9 mouse cellular contexts compared by ENCODE assay signal in the genomic region with DNA sequence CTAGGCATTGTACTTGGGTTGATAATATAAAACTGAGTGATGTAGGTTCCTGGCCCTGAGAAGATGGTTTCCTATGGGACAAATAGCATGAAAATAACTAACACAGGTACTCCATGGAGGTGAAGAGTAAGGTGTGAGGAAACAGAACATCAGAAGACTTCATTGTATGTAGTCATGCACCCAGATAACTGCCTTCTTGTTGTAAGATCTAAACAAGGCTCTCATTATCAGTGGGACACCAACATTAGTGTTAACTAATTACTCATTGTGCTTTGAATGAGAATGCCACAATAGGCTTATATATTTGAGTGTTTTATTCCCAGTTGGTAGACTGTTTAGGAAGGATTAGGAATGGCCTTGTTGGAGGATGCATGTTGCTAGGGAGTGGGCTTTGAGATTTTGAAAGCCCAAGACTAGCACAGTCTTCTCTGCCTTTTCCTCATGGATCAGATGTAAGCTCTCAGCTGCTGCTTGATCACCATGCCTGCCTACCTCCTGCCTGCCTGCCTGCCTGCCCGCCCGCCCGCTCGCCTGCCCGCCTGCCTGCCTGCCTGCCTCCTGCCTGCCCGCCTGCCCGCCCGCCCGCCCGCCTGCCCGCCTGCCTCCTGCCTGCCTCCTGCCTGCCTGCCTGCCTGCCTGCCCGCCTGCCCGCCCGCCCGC.
DNase-seq lines count a peak whose midpoint lies in the region; ATAC-seq lines count a peak whose summit lies in the region.
"Had no signal": no experiment of that assay in that cellular context is flagged by ENCODE, and none has a peak within 500 bp of the region (broad histone marks: within the 10 kb centered on the region; RNA-seq: fewer than 3 reads in every experiment).

No protein-coding gene starts in this region.

- H3K4me3 ChIP-seq in heart, embryonic 12.5 days = peak overlapping the region; percentile 52
- peak overlapping the region; percentile 32 for H3K4me3 ChIP-seq in embryonic facial prominence, embryonic 12.5 days
- H3K4me3 ChIP-seq in intestine, embryonic 15.5 days (replicated peaks) = peak overlapping the region; percentile 18; the same call in 1 of the 2 replicates
- H3K4me3 ChIP-seq in midbrain, embryonic 15.5 days = peak overlapping the region; percentile 20

- no peaks in the 10 kb centered on the region for H3K9me3 ChIP-seq in heart, embryonic 12.5 days (replicated peaks)
- no peaks in the 10 kb centered on the region for H3K9me3 ChIP-seq in embryonic facial prominence, embryonic 12.5 days
- H3K9me3 ChIP-seq in intestine, embryonic 15.5 days = no peaks in the 10 kb centered on the region
- no peaks in the 10 kb centered on the region for H3K9me3 ChIP-seq in midbrain, embryonic 15.5 days

- peak overlapping the region; percentile 68 for H3K4me2 ChIP-seq in heart, embryonic 12.5 days
- peak overlapping the region; percentile 36 for H3K4me2 ChIP-seq in embryonic facial prominence, embryonic 12.5 days (replicated peaks)
- H3K4me2 ChIP-seq in intestine, embryonic 15.5 days (replicated peaks) = peak overlapping the region; percentile 43
- peak overlapping the region; percentile 22; the same call in 1 of the 2 replicates for H3K4me2 ChIP-seq in midbrain, embryonic 15.5 days

- WGBS in heart, embryonic 12.5 days = 26% methylated on average over 3 of the region's 15 CpGs
- 51% methylated on average over 6 of the region's 15 CpGs for WGBS in embryonic facial prominence, embryonic 12.5 days
- WGBS in intestine, embryonic 15.5 days = 45% methylated on average over 5 of the region's 15 CpGs
- WGBS in midbrain, embryonic 15.5 days = 51% methylated on average over 6 of the region's 15 CpGs

- ATAC-seq in heart, embryonic 12.5 days (ENCODE audit: insufficient number of reproducible peaks, low FRiP score) = no peak
- ATAC-seq in embryonic facial prominence, embryonic 12.5 days (ENCODE audit: insufficient number of reproducible peaks, insufficient read depth, low FRiP score, low TSS enrichment) = no peak
- 0 out of 2 replicates have a peak, but pooled peaks have one; percentile 34 for ATAC-seq in intestine, embryonic 15.5 days
- ATAC-seq in midbrain, embryonic 15.5 days (replicated peaks) = peak; percentile 87

- intact Hi-C loops in heart, postnatal 14 days (cut with DNase I) = no loop called here

- DNase-seq in heart, postnatal 14 days = no peak
- DNase-seq in layer of hippocampus, adult 11-12 months (ENCODE audit: low spot score) = no peak
- DNase-seq in natural killer cell, adult 2 months (ENCODE audit: low spot score in 2 of 2) = no peak
- no peak for DNase-seq in spleen, adult 18-20 months
- DNase-seq: adrenal gland, postnatal 10 days had no signal

- peaks cover 12% of the 10 kb centered on the region; the same call in 1 of the 2 replicates for H3K4me1 ChIP-seq in heart, embryonic 12.5 days (replicated peaks)
- H3K4me1 ChIP-seq in embryonic facial prominence, embryonic 12.5 days = no peaks in the 10 kb centered on the region
- no peaks in the 10 kb centered on the region for H3K4me1 ChIP-seq in intestine, embryonic 15.5 days (replicated peaks)
- H3K4me1 ChIP-seq in midbrain, embryonic 15.5 days = no peaks in the 10 kb centered on the region

- peak overlapping the region; percentile 65; the same call in 1 of the 2 replicates for H3K9ac ChIP-seq in heart, embryonic 12.5 days
- no peak overlapping the region for H3K9ac ChIP-seq in embryonic facial prominence, embryonic 12.5 days
- H3K9ac ChIP-seq in intestine, embryonic 15.5 days = no peak overlapping the region
- no peak overlapping the region for H3K9ac ChIP-seq in midbrain, embryonic 15.5 days

- 0 out of 2 replicates have a peak overlapping the region, but pooled peaks have one; percentile 16 for H3K27ac ChIP-seq in heart, embryonic 12.5 days (ENCODE audit: poor library complexity, severe bottlenecking)
- H3K27ac ChIP-seq in embryonic facial prominence, embryonic 12.5 days = no peak overlapping the region
- no peak overlapping the region for H3K27ac ChIP-seq in intestine, embryonic 15.5 days
- H3K27ac ChIP-seq in midbrain, embryonic 15.5 days = peak overlapping the region; percentile 20; the same call in 1 of the 2 replicates

- H3K36me3 ChIP-seq in heart, embryonic 12.5 days = no peaks in the 10 kb centered on the region
- no peaks in the 10 kb centered on the region for H3K36me3 ChIP-seq in embryonic facial prominence, embryonic 12.5 days
- H3K36me3 ChIP-seq in intestine, embryonic 15.5 days = no peaks in the 10 kb centered on the region
- no peaks in the 10 kb centered on the region for H3K36me3 ChIP-seq in midbrain, embryonic 15.5 days (replicated peaks)

- H3K27me3 ChIP-seq in heart, embryonic 12.5 days (replicated peaks) = 0 out of 2 replicates have a peak, but pooled peaks cover 5% of the 10 kb centered on the region
- no peaks in the 10 kb centered on the region for H3K27me3 ChIP-seq in embryonic facial prominence, embryonic 12.5 days
- no peaks in the 10 kb centered on the region for H3K27me3 ChIP-seq in intestine, embryonic 15.5 days (replicated peaks)
- no peaks in the 10 kb centered on the region for H3K27me3 ChIP-seq in midbrain, embryonic 15.5 days (replicated peaks)

Comparison
In these comparisons a context has a peak if more than half of its experiments do, and no peak if none do; other contexts are left out.
1. ATAC-seq: peak in intestine, embryonic 15.5 days (single experiment) and midbrain, embryonic 15.5 days (single experiment); none in heart, embryonic 12.5 days (single experiment) and embryonic facial prominence, embryonic 12.5 days (single experiment).
2. H3K27ac ChIP-seq: peak in heart, embryonic 12.5 days (single experiment) and midbrain, embryonic 15.5 days (single experiment); none in embryonic facial prominence, embryonic 12.5 days (single experiment) and intestine, embryonic 15.5 days (single experiment).
3. Peak in every context shown above with its lines, with median percentiles within 50 percentile points of each other: H3K4me2 ChIP-seq and H3K4me3 ChIP-seq.